Mouse (Mus musculus) myocyte (in vitro differentiated cells): ENCODE measurements around the gene Trnau1ap. TPM values are rescaled to one million over a fixed set of nuclear protein-coding genes. Genes with fewer than 3 reads are reported as not detected.
A peak's percentile ranks its signal among the peaks of the same experiment; 100 is the strongest.

Source experiments
- H3K27me3 ChIP-seq: one replicate; pipeline ENCODE4 v1.6.1; 2011; ENCODE audit not compliant: control insufficient read depth, insufficient read depth, insufficient read length
- H3K36me3 ChIP-seq: one replicate; pipeline ENCODE4 v1.6.1; 2011; ENCODE audit not compliant: control insufficient read depth, insufficient read depth
- H3K4me2 ChIP-seq: one replicate; pipeline ENCODE4 v1.6.1; 2011; ENCODE audit warnings: low read depth, control low read depth
- H3K4me3 ChIP-seq: one replicate; pipeline ENCODE4 v1.5.1; 2011; ENCODE audit warnings: mild to moderate bottlenecking, control low read depth, moderate library complexity
- H3K79me2 ChIP-seq: one replicate; pipeline ENCODE4 v1.6.1; 2011; ENCODE audit not compliant: control insufficient read depth, insufficient read depth
- H3ac ChIP-seq: one replicate; pipeline ENCODE4 v1.6.1; 2011; ENCODE audit not compliant: control insufficient read depth, insufficient read length
- CEBPB ChIP-seq: IDR thresholded peaks from 2 replicates; pipeline ENCODE4 v1.6.1; 2011; ENCODE audit warnings: mild to moderate bottlenecking, moderate library complexity; ENCODE audit not compliant: poor library complexity, insufficient read depth, severe bottlenecking
- E2F4 ChIP-seq: IDR thresholded peaks from one replicate; pipeline ENCODE4 v1.6.1; 2011; ENCODE audit warnings: mild to moderate bottlenecking, control low read depth, moderate library complexity; ENCODE audit not compliant: insufficient read depth
- MAX ChIP-seq: IDR thresholded peaks from one replicate; pipeline ENCODE4 v1.6.1; 2011; ENCODE audit warnings: low read depth, mild to moderate bottlenecking, control low read depth
- MYOD1 ChIP-seq, 3 experiments: IDR thresholded peaks; one replicate each; pipeline ENCODE4 v1.6.1; 2011; ENCODE audit warnings: control low read depth in 2 of 3, low read depth in 2 of 3, mild to moderate bottlenecking in 2 of 3, moderate library complexity in 1 of 3; ENCODE audit not compliant: insufficient read length in 2 of 3, control insufficient read depth in 1 of 3
- MYOG ChIP-seq, 3 experiments: IDR thresholded peaks; one replicate each; pipeline ENCODE4 v1.6.1; 2011; ENCODE audit warnings: control low read depth in 2 of 3, low read depth in 2 of 3, mild to moderate bottlenecking in 2 of 3; ENCODE audit not compliant: insufficient read length in 2 of 3, control insufficient read depth in 1 of 3, insufficient read depth in 1 of 3
- POLR2A ChIP-seq: IDR thresholded peaks from one replicate; pipeline ENCODE4 v1.6.1; 2011; ENCODE audit warnings: low read depth, mild to moderate bottlenecking, control low read depth, moderate library complexity; ENCODE audit not compliant: insufficient read length
- POLR2AphosphoS2 ChIP-seq: IDR thresholded peaks from one replicate; pipeline ENCODE4 v1.6.1; 2011; ENCODE audit warnings: low read depth, control low read depth; ENCODE audit not compliant: insufficient read length
- REST ChIP-seq: IDR thresholded peaks from one replicate; pipeline ENCODE4 v1.6.1; 2011; ENCODE audit warnings: mild to moderate bottlenecking, control low read depth, moderate library complexity; ENCODE audit not compliant: insufficient read depth, insufficient read length
- SRF ChIP-seq: IDR thresholded peaks from one replicate; pipeline ENCODE4 v1.6.1; 2011; ENCODE audit warnings: low read depth; ENCODE audit not compliant: control insufficient read depth, insufficient read length
- TCF12 ChIP-seq: IDR thresholded peaks from one replicate; pipeline ENCODE4 v1.6.1; 2011; ENCODE audit warnings: mild to moderate bottlenecking, control low read depth; ENCODE audit not compliant: poor library complexity, insufficient read depth, severe bottlenecking
- TCF3 ChIP-seq: IDR thresholded peaks from one replicate; pipeline ENCODE4 v1.6.1; 2011; ENCODE audit warnings: low read depth, control low read depth; ENCODE audit not compliant: insufficient read length
- USF1 ChIP-seq: IDR thresholded peaks from one replicate; pipeline ENCODE4 v1.6.1; 2011; ENCODE audit warnings: low read depth, mild to moderate bottlenecking, control low read depth, moderate library complexity
- polyA plus RNA-seq: library from polyadenylated mRNA; unstranded; fragments of >200 nt; fragmentation: generic; extraction: Trizol; gene quantifications from one replicate; pipeline ENCODE4 v1.2.1, GENCODE M21; 2012; ENCODE audit warnings: missing spikeins

Trnau1ap gene
- polyA plus RNA-seq, 1 experiment, result 51.6 TPM

DNA sequence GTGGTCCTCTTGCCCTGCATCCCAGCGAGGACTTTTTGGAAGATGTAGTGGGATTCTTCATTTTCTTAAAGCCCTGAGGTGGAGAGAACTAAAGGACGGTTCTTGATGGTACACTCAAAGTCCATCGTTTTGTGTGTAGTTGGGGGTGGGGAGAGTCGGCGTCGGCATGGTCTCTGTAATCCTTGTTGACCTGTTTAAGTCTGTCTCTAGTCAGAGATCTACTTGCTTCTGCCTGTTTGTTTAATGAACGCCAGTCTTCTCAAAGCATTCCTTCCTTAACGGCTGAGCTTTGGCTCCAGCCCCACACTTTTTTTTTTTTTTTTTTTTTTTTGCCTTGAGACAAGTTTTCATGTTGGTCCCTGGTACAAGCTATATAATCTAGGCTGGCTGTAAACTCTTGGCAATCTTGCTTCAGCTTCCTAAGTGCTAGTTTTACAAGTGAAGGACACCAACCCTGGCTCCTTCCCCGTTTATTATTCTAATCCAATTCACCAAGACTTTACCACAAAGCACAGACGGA, 557 bp upstream of the Trnau1ap start:
- Histone ChIP-seq H3K4me2 (peak overlapping the region; percentile 70), H3K4me3 (peak overlapping the region; percentile 76), H3ac (peak overlapping the region; percentile 36), H3K36me3 (peaks cover 24% of the 10 kb centered on the region), H3K79me2 (peaks cover 15% of the 10 kb centered on the region), H3K27me3 (no peaks in the 10 kb centered on the region)
- TF ChIP-seq POLR2A (no peak), MYOD1 (IDR thresholded peaks at IDR 0.05; ENCODE audit: control insufficient read depth in 1 of 3, insufficient read length in 2 of 3, low read depth in 2 of 3) (no peak), CEBPB (no peak), REST (no peak), MAX (no peak), POLR2AphosphoS2 (no peak), TCF12 (no peak), E2F4 (no peak), SRF (no peak), USF1 (no peak), TCF3 (no peak), MYOG (IDR thresholded peaks at IDR 0.05; ENCODE audit: control insufficient read depth in 1 of 3, insufficient read depth in 1 of 3, insufficient read length in 2 of 3, low read depth in 2 of 3) (no peak)

DNA sequence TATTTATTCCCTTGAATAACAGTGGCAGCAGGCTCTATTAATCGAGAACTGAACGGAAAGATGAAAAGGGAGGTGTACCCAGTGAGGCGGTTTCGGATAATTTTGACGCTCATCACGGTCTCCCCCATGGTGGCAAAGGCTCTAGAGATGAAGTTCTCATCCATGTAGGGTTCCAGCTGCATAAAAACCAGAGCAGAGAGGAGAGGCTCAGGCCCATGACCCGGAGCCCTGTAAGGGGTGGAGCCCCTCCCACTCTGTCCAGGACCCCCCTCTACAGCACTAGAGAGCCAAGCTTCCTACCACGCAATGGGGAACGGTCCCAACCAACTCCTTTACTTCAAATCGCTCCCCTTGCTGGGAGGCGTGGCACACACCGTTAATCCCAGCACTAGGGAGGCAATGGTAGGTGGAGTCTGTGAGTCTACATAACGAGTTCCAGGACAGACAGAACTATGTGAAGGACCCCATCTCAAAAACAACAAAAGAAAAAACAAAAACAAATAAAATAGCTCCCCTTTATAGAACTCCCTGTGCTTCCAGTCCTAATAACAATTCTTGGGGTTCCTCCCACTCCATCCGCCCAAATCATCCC, 851 bp downstream of the Trnau1ap start:
- Histone ChIP-seq H3K36me3 (peaks cover 17% of the 10 kb centered on the region), H3ac (peak overlapping the region; percentile 36)
- TF ChIP-seq MYOD1 (IDR thresholded peaks at IDR 0.05; ENCODE audit: control insufficient read depth in 1 of 3, insufficient read length in 2 of 3, low read depth in 2 of 3) (no peak), MYOG (IDR thresholded peaks at IDR 0.05; ENCODE audit: control insufficient read depth in 1 of 3, insufficient read depth in 1 of 3, insufficient read length in 2 of 3, low read depth in 2 of 3) (no peak), TCF12 (no peak), SRF (no peak), CEBPB (no peak), REST (no peak), TCF3 (no peak), POLR2A (no peak), USF1 (no peak), MAX (no peak), POLR2AphosphoS2 (no peak), E2F4 (no peak)

DNA sequence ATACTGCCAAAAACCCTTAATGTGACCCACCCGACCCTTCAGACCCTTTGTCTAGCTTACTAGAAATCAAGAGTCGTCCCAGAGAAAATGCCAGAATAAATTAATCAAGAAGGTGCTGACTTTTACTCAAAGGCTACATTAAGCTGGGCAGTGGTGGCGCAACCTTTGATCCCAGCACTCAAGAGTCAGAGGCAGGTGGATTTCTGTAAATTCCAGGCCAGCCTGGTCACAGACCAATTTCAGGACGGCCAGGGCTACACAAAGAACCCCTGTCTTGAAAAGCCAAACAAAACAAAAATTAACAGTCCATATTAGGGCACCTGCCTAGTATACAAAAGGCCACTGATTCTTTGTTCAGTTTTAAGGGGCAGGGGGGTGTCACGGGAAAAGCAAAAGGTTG, 2.9 kb downstream of the Trnau1ap start:
- Histone ChIP-seq H3K27me3 (no peaks in the 10 kb centered on the region), H3K4me3 (no peak overlapping the region), H3K79me2 (peaks cover 15% of the 10 kb centered on the region), H3K4me2 (no peak overlapping the region), H3ac (no peak overlapping the region), H3K36me3 (peaks cover 14% of the 10 kb centered on the region)
- TF ChIP-seq MAX (no peak), MYOG (IDR thresholded peaks at IDR 0.05; ENCODE audit: control insufficient read depth in 1 of 3, insufficient read depth in 1 of 3, insufficient read length in 2 of 3, low read depth in 2 of 3) (no peak), REST (no peak), CEBPB (no peak), MYOD1 (IDR thresholded peaks at IDR 0.05; ENCODE audit: control insufficient read depth in 1 of 3, insufficient read length in 2 of 3, low read depth in 2 of 3) (no peak), POLR2AphosphoS2 (no peak), SRF (no peak), TCF3 (no peak), POLR2A (no peak), TCF12 (no peak)

More for the DNA sequence above, 851 bp downstream of the Trnau1ap start:
- Histone ChIP-seq H3K4me3 (peak overlapping the region; percentile 76), H3K4me2 (peak overlapping the region; percentile 90), H3K79me2 (peaks cover 15% of the 10 kb centered on the region), H3K27me3 (no peaks in the 10 kb centered on the region)

DNA sequence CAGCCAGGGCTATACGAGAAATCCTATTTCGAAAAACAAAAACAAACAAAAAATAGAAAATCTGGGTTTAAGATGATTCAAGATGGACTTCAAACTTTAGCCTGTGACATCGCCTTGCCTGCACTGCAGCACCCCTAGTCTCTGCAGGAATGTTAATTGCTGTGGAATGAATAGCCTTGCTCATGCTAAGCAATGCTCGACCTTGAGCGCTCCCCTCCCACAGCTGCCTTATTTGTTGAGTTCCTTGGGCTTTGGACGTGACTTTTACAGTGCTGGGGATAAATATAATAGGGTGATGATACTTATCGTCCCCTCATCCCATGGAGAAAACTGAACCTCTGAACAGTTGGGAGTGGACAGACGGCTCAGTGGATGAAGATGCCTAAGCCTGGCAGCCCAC, 13.6 kb downstream of the Trnau1ap start:
- no peak overlapping the region for H3K4me3 ChIP-seq
- peaks cover 34% of the 10 kb centered on the region for H3K36me3 ChIP-seq
- TF ChIP-seq CEBPB (no peak), POLR2A (no peak), TCF3 (no peak), SRF (no peak), REST (no peak), USF1 (no peak), MYOD1 (IDR thresholded peaks at IDR 0.05; ENCODE audit: control insufficient read depth in 1 of 3, insufficient read length in 2 of 3, low read depth in 2 of 3) (no peak), E2F4 (no peak), TCF12 (no peak), MAX (no peak), POLR2AphosphoS2 (no peak), MYOG (IDR thresholded peaks at IDR 0.05; ENCODE audit: control insufficient read depth in 1 of 3, insufficient read depth in 1 of 3, insufficient read length in 2 of 3, low read depth in 2 of 3) (no peak)
- no peak overlapping the region for H3K4me2 ChIP-seq
- H3K27me3 ChIP-seq, result no peaks in the 10 kb centered on the region
- H3ac ChIP-seq, result no peak overlapping the region
- peaks cover under 1% of the 10 kb centered on the region for H3K79me2 ChIP-seq
